23 mouse cellular contexts compared by ENCODE assay signal in the genomic region with DNA sequence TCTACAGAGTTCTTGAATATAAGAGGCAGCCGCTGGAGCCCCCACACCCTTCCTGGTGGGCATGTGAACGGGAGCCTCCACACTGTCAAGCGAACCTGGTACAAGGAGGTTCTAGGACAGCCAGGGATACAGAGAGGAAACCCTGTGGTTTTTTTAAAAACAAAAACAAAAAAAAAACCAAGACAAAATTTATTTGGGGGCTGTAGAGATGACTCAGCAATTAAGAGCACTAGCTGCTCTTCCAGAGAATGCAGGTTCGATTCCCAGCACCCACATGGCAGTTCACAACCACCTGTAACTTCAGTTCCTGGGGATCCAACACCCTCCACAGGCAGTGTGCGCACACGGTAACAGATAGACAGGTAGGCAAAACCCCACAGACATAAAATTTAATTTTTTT. TPM values are rescaled to one million over a fixed set of nuclear protein-coding genes. Genes with fewer than 3 reads are reported as not detected.
DNase-seq lines count a peak whose midpoint lies in the region; ATAC-seq and TF ChIP-seq lines count a peak whose summit lies in the region.
"Had no signal": no experiment of that assay in that cellular context is flagged by ENCODE, and none has a peak within 500 bp of the region (broad histone marks: within the 10 kb centered on the region; RNA-seq: fewer than 3 reads in every experiment).

No protein-coding gene starts in this region.

- DNase-seq in intestine, embryonic 14.5 days (ENCODE audit: low spot score): peak; percentile 15
- DNase-seq in midbrain, embryonic 11.5 days (ENCODE audit: low spot score, missing footprints): peak; percentile 51
- no peak for DNase-seq in ES-E14 (ENCODE audit: low read depth, low spot score)
- peak; percentile 20 for DNase-seq in limb, embryonic 10.5 days (ENCODE audit: low spot score)
- DNase-seq in right cerebral cortex, postnatal 14 days: no peak
- DNase-seq in kidney, adult 18-20 months: no peak
- DNase-seq: adrenal gland, adult 2 months; adrenal gland, adult 8-10 months; adrenal gland, postnatal 10 days; adrenal gland, postnatal 14 days; adrenal gland, postnatal 25 days; adrenal gland, postnatal 36 days; B cell, adult 2 months; cerebellum, adult 11 months; cerebellum, adult 11-12 months; cerebellum, adult 18-20 months had no signal

- no peaks in the 10 kb centered on the region for H3K4me1 ChIP-seq in intestine, embryonic 14.5 days (replicated peaks; ENCODE audit: control insufficient read depth, insufficient read depth, low read length)
- no peaks in the 10 kb centered on the region for H3K4me1 ChIP-seq in intestine, embryonic 16.5 days (ENCODE audit: control insufficient read depth, insufficient read depth, low read length)
- no peaks in the 10 kb centered on the region for H3K4me1 ChIP-seq in midbrain, embryonic 11.5 days (ENCODE audit: control insufficient read depth, insufficient read depth, low read length)
- H3K4me1 ChIP-seq in midbrain, embryonic 15.5 days: no peaks in the 10 kb centered on the region
- no peaks in the 10 kb centered on the region for H3K4me1 ChIP-seq in ES-E14 (ENCODE audit: control insufficient read depth in 2 of 2, insufficient read depth in 2 of 2, low read length in 2 of 2, poor library complexity in 1 of 2)
- H3K4me1 ChIP-seq in limb, embryonic 10.5 days: 0 out of 2 replicates have a peak, but pooled peaks cover 4% of the 10 kb centered on the region

- ATAC-seq in intestine, embryonic 14.5 days (replicated peaks; ENCODE audit: low FRiP score, low TSS enrichment, low read depth): no peak
- no peak for ATAC-seq in intestine, embryonic 16.5 days
- no peak for ATAC-seq in midbrain, embryonic 11.5 days (ENCODE audit: low FRiP score)
- ATAC-seq in midbrain, embryonic 15.5 days (replicated peaks): no peak
- ATAC-seq: activated CD4-positive, CD25-positive, alpha-beta regulatory T cell, adult 4 months; CD4-positive, CD25-positive, alpha-beta regulatory T cell, adult 4 months; Patski had no signal

- in situ Hi-C loops in ES-E14 (cut with MboI; ENCODE audit: low sequenced_read_pairs in 2 of 2, unreplicated experiment in 2 of 2): no loop called here

- peaks cover 5% of the 10 kb centered on the region; the same call in 1 of the 2 replicates for H3K36me3 ChIP-seq in intestine, embryonic 14.5 days (ENCODE audit: control insufficient read depth, insufficient read depth, low read length)
- H3K36me3 ChIP-seq in intestine, embryonic 16.5 days (ENCODE audit: control insufficient read depth, insufficient read depth, low read length): peaks cover 3% of the 10 kb centered on the region; the same call in 1 of the 2 replicates
- H3K36me3 ChIP-seq in midbrain, embryonic 11.5 days (ENCODE audit: control insufficient read depth, insufficient read depth, low read length): no peaks in the 10 kb centered on the region
- H3K36me3 ChIP-seq in midbrain, embryonic 15.5 days (replicated peaks): 0 out of 2 replicates have a peak, but pooled peaks cover 3% of the 10 kb centered on the region
- no peaks in the 10 kb centered on the region; the same call in 1 of the 2 replicates for H3K36me3 ChIP-seq in ES-E14 (ENCODE audit: control insufficient read depth, insufficient read depth, low read length, poor library complexity, severe bottlenecking)
- peaks cover 20% of the 10 kb centered on the region for H3K36me3 ChIP-seq in limb, embryonic 10.5 days

- H3K27me3 ChIP-seq in intestine, embryonic 14.5 days (replicated peaks; ENCODE audit: control insufficient read depth, insufficient read depth, low read length): no peaks in the 10 kb centered on the region
- H3K27me3 ChIP-seq in intestine, embryonic 16.5 days (replicated peaks; ENCODE audit: control insufficient read depth, insufficient read depth, low read length): no peaks in the 10 kb centered on the region
- no peaks in the 10 kb centered on the region for H3K27me3 ChIP-seq in midbrain, embryonic 11.5 days (ENCODE audit: control insufficient read depth, insufficient read depth, low read length)
- no peaks in the 10 kb centered on the region for H3K27me3 ChIP-seq in midbrain, embryonic 15.5 days (replicated peaks)
- no peaks in the 10 kb centered on the region for H3K27me3 ChIP-seq in limb, embryonic 10.5 days (ENCODE audit: low read depth, poor library complexity, severe bottlenecking)
- H3K27me3 ChIP-seq: CH12.LX, Patski had no signal

- no peaks in the 10 kb centered on the region for H3K9me3 ChIP-seq in intestine, embryonic 14.5 days (ENCODE audit: control insufficient read depth, low read length)
- no peaks in the 10 kb centered on the region for H3K9me3 ChIP-seq in intestine, embryonic 16.5 days (ENCODE audit: control insufficient read depth, low read length)
- H3K9me3 ChIP-seq in midbrain, embryonic 11.5 days (ENCODE audit: control insufficient read depth, low read length): no peaks in the 10 kb centered on the region
- no peaks in the 10 kb centered on the region for H3K9me3 ChIP-seq in midbrain, embryonic 15.5 days
- H3K9me3 ChIP-seq in ES-E14 (ENCODE audit: control insufficient read depth, insufficient read depth, low read depth, low read length): no peaks in the 10 kb centered on the region
- H3K9me3 ChIP-seq in limb, embryonic 10.5 days (replicated peaks): no peaks in the 10 kb centered on the region
- H3K9me3 ChIP-seq: G1E had no signal

- no peak overlapping the region for H3K4me3 ChIP-seq in intestine, embryonic 14.5 days (ENCODE audit: low read depth, low read length)
- H3K4me3 ChIP-seq in intestine, embryonic 16.5 days (ENCODE audit: low read length): no peak overlapping the region
- no peak overlapping the region for H3K4me3 ChIP-seq in midbrain, embryonic 11.5 days (ENCODE audit: low read depth, low read length)
- H3K4me3 ChIP-seq in midbrain, embryonic 15.5 days: no peak overlapping the region
- no peak overlapping the region for H3K4me3 ChIP-seq in ES-E14 (ENCODE audit: insufficient read depth in 1 of 2, low read depth in 1 of 2, low read length in 2 of 2, poor library complexity in 1 of 2, severe bottlenecking in 1 of 2)
- no peak overlapping the region for H3K4me3 ChIP-seq in limb, embryonic 10.5 days

- no peak overlapping the region for H3K9ac ChIP-seq in intestine, embryonic 14.5 days (ENCODE audit: low read length)
- no peak overlapping the region for H3K9ac ChIP-seq in intestine, embryonic 16.5 days (ENCODE audit: low read depth, low read length)
- H3K9ac ChIP-seq in midbrain, embryonic 11.5 days (ENCODE audit: low read length): no peak overlapping the region
- no peak overlapping the region for H3K9ac ChIP-seq in midbrain, embryonic 15.5 days
- no peak overlapping the region for H3K9ac ChIP-seq in ES-E14 (ENCODE audit: insufficient read depth, low read depth, low read length, poor library complexity, severe bottlenecking)

- H3K4me2 ChIP-seq in intestine, embryonic 14.5 days (ENCODE audit: low read length): no peak overlapping the region
- no peak overlapping the region for H3K4me2 ChIP-seq in intestine, embryonic 16.5 days (ENCODE audit: low read depth, low read length)
- no peak overlapping the region for H3K4me2 ChIP-seq in midbrain, embryonic 11.5 days
- no peak overlapping the region for H3K4me2 ChIP-seq in midbrain, embryonic 15.5 days

- WGBS in intestine, embryonic 14.5 days: 97% methylated on average over 6 of the region's 6 CpGs
- 95% methylated on average over 6 of the region's 6 CpGs for WGBS in intestine, embryonic 16.5 days
- WGBS in midbrain, embryonic 11.5 days: 91% methylated on average over 6 of the region's 6 CpGs
- 98% methylated on average over 6 of the region's 6 CpGs for WGBS in midbrain, embryonic 15.5 days
- 90% methylated on average over 6 of the region's 6 CpGs for WGBS in limb, embryonic 10.5 days

- H3K27ac ChIP-seq in intestine, embryonic 14.5 days (ENCODE audit: low read depth): no peak overlapping the region
- no peak overlapping the region for H3K27ac ChIP-seq in intestine, embryonic 16.5 days (ENCODE audit: low read length)
- no peak overlapping the region for H3K27ac ChIP-seq in midbrain, embryonic 11.5 days (ENCODE audit: low read depth, low read length)
- no peak overlapping the region for H3K27ac ChIP-seq in midbrain, embryonic 15.5 days
- H3K27ac ChIP-seq in ES-E14 (ENCODE audit: insufficient read depth, low read depth, low read length, poor library complexity, severe bottlenecking): no peak overlapping the region
- H3K27ac ChIP-seq in limb, embryonic 10.5 days: no peak overlapping the region

TF ChIP-seq in ES-E14, 5 proteins besides CTCF, POLR2A, EP300 and RAD21:
- TF ChIP-seq MAFK (IDR thresholded peaks at IDR 0.05; ENCODE audit: insufficient read depth, low read depth, low read length) (peak; percentile 69; the same call in 1 of the 2 replicates), ZC3H11A (IDR thresholded peaks at IDR 0.05; ENCODE audit: borderline replicate concordance, low read depth, low read length) (no peak), HCFC1 (IDR thresholded peaks at IDR 0.05; ENCODE audit: borderline replicate concordance, insufficient read depth, low read length) (no peak), ZNF384 (IDR thresholded peaks at IDR 0.05; ENCODE audit: low read depth, low read length) (no peak), CHD2 (IDR thresholded peaks at IDR 0.05; ENCODE audit: low read depth, low read length) (no peak)

RNA-seq across cellular contexts. Expression of gene Emilin2, which starts 26.8 kb away (rescaled TPM):
- 0.66 and 1.4 TPM in 2 replicates for polyA plus RNA-seq in intestine, embryonic 14.5 days (2014; fragmentation: Nextera tagmentation; extraction: Ambion mirVana)
- polyA plus RNA-seq in intestine, embryonic 16.5 days (2015; fragmentation: Nextera tagmentation; extraction: Ambion mirVana): 1.7 and 2.4 TPM in 2 replicates
- 10.2 and 11.8 TPM in 2 replicates for polyA plus RNA-seq in midbrain, embryonic 11.5 days (2014; fragmentation: Nextera tagmentation; extraction: Ambion mirVana)
- polyA plus RNA-seq in midbrain, embryonic 15.5 days (2015; fragmentation: Nextera tagmentation; extraction: Ambion mirVana): 1.2 and 2.0 TPM in 2 replicates
- total RNA-seq in ES-E14 (2012; rRNA removed): 1.0 TPM in 2 replicates
- polyA plus RNA-seq in limb, embryonic 10.5 days (2016; fragmentation: Nextera tagmentation; extraction: Ambion mirVana): 30.0 and 36.1 TPM in 2 replicates
- polyA plus RNA-seq: CD4-positive, CD25-positive, alpha-beta regulatory T cell, adult 4 months had no signal

Comparison
In these comparisons a context has a peak if more than half of its experiments do, and no peak if none do; other contexts are left out.
1. DNase-seq: peak in intestine, embryonic 14.5 days (single experiment), midbrain, embryonic 11.5 days (single experiment) and limb, embryonic 10.5 days (single experiment); none in ES-E14 (single experiment), right cerebral cortex, postnatal 14 days (single experiment) and kidney, adult 18-20 months (single experiment).